Comparison of ENCODE assay signal across 22 mouse cellular contexts in genomic region chr10:34912153-34912723, GRCm38 (mm10).
DNase-seq lines count a peak whose midpoint lies in the region; ATAC-seq lines count a peak whose summit lies in the region.
"Had no signal": no experiment of that assay in that cellular context is flagged by ENCODE, and none has a peak within 500 bp of the region (broad histone marks: within the 10 kb centered on the region; RNA-seq: fewer than 3 reads in every experiment).

No protein-coding gene starts in this region.

- no peak for DNase-seq in frontal cortex, postnatal 25 days (ENCODE audit: low spot score in 2 of 2)
- peak; percentile 16 for DNase-seq in brain, embryonic 18.5 days (ENCODE audit: low read depth, low spot score)
- DNase-seq in heart, postnatal 36 days, result peak; percentile 3 to 11
- DNase-seq in spleen, postnatal 14 days (ENCODE audit: low spot score in 2 of 2), result no peak
- no peak for DNase-seq in left cerebral cortex, postnatal 14 days (ENCODE audit: low spot score in 2 of 2)
- DNase-seq: gastrocnemius, adult 2 months; kidney, adult 11 months; liver; right cerebral cortex, adult 18-20 months had no signal

- intact Hi-C loops in heart, postnatal 36 days (cut with DNase I), result no loop called here
- intact Hi-C loops in left cerebral cortex, postnatal 14 days (cut with DNase I), result no loop called here

- H3K4me3 ChIP-seq in heart, embryonic 14.5 days (ENCODE audit: control insufficient read depth in 1 of 2, insufficient read depth in 1 of 2, low read depth in 1 of 2, low read length in 2 of 2), result no peak overlapping the region
- H3K4me3 ChIP-seq: embryonic facial prominence, embryonic 15.5 days; gastrocnemius, adult 2 months; hindbrain, embryonic 12.5 days; left cerebral cortex, adult 2 months; limb, embryonic 10.5 days; liver, embryonic 15.5 days; midbrain, embryonic 10.5 days; myocyte had no signal

- peak; percentile 87 for ATAC-seq in frontal cortex, adult (ENCODE audit: low TSS enrichment)
- no peak for ATAC-seq in heart, embryonic 14.5 days (ENCODE audit: insufficient number of reproducible peaks, insufficient read depth, low FRiP score, low read depth)
- ATAC-seq in megakaryocyte-erythroid progenitor cell, adult 5-6 weeks (replicated peaks; ENCODE audit: low FRiP score, low TSS enrichment, poor library complexity, severe bottlenecking), result no peak
- ATAC-seq: midbrain, embryonic 16.5 days had no signal

- no peaks in the 10 kb centered on the region for H3K36me3 ChIP-seq in heart, embryonic 14.5 days (ENCODE audit: control insufficient read depth, insufficient read depth, low read length)
- H3K36me3 ChIP-seq: embryonic facial prominence, embryonic 15.5 days; hindbrain, embryonic 12.5 days; limb, embryonic 10.5 days; liver, embryonic 15.5 days; midbrain, embryonic 10.5 days had no signal

- H3K4me2 ChIP-seq in heart, embryonic 14.5 days (ENCODE audit: low read length), result peak overlapping the region; percentile 9; the same call in 1 of the 2 replicates
- H3K4me2 ChIP-seq: embryonic facial prominence, embryonic 15.5 days; hindbrain, embryonic 12.5 days; liver, embryonic 15.5 days had no signal

- no peaks in the 10 kb centered on the region for H3K27me3 ChIP-seq in heart, embryonic 14.5 days (ENCODE audit: control insufficient read depth, insufficient read depth, low read length)
- H3K27me3 ChIP-seq: embryonic facial prominence, embryonic 15.5 days; hindbrain, embryonic 12.5 days; liver, embryonic 15.5 days had no signal

- WGBS in heart, embryonic 14.5 days, result 41% methylated on average over 2 of the region's 2 CpGs

- H3K4me1 ChIP-seq in heart, embryonic 14.5 days (ENCODE audit: control insufficient read depth in 2 of 2, insufficient read depth in 2 of 2, low read length in 2 of 2), result 0 out of 4 replicates have a peak, but pooled peaks cover 0 to 6% of the 10 kb centered on the region in 2 experiments
- H3K4me1 ChIP-seq: embryonic facial prominence, embryonic 15.5 days; hindbrain, embryonic 12.5 days; liver, embryonic 15.5 days; midbrain, embryonic 10.5 days had no signal

- H3K9me3 ChIP-seq in heart, embryonic 14.5 days (ENCODE audit: control insufficient read depth, low read length), result no peaks in the 10 kb centered on the region
- H3K9me3 ChIP-seq: embryonic facial prominence, embryonic 15.5 days; hindbrain, embryonic 12.5 days; limb, embryonic 10.5 days; liver, embryonic 15.5 days; midbrain, embryonic 10.5 days had no signal

- no peak overlapping the region for H3K9ac ChIP-seq in heart, embryonic 14.5 days (ENCODE audit: low read length)
- H3K9ac ChIP-seq: embryonic facial prominence, embryonic 15.5 days; hindbrain, embryonic 12.5 days; liver, embryonic 15.5 days had no signal

- peak overlapping the region; percentile 79 to 91 for H3K27ac ChIP-seq in heart, embryonic 14.5 days (replicated peaks in 1 of 2; ENCODE audit: control insufficient read depth in 1 of 2, insufficient read depth in 1 of 2, low read depth in 2 of 2, low read length in 2 of 2)
- H3K27ac ChIP-seq: embryonic facial prominence, embryonic 15.5 days; gastrocnemius, adult 2 months; hindbrain, embryonic 12.5 days; kidney, postnatal 0 days; left cerebral cortex, adult 2 months; limb, embryonic 10.5 days; liver, embryonic 15.5 days; macrophage; midbrain, embryonic 10.5 days had no signal

Comparison
In these comparisons a context has a peak if more than half of its experiments do, and no peak if none do; other contexts are left out.
1. DNase-seq: peak in brain, embryonic 18.5 days (single experiment) and heart, postnatal 36 days (2 of 2); none in frontal cortex, postnatal 25 days (0 of 2), spleen, postnatal 14 days (0 of 2) and left cerebral cortex, postnatal 14 days (0 of 2).